Mouse (Mus musculus) heart, embryonic 14.5 days (tissue): ENCODE results near the gene Ccdc162. TPM values are rescaled to one million over a fixed set of nuclear protein-coding genes. Genes with fewer than 3 reads are reported as not detected.

Source experiments
- ATAC-seq: fragments of 200-750 bp; cut with Nextera tagmentation; 2 replicates; pipeline ENCODE4 v1.8.0; 2017; ENCODE audit warnings: low read depth, moderate TSS enrichment; ENCODE audit not compliant: insufficient number of reproducible peaks, insufficient read depth, low FRiP score
- H3K27ac ChIP-seq, 2 experiments: fragments of 200-500 bp in 1 of 2; fragments of 300-500 bp in 1 of 2; sonication (generic) in 1 of 2; replicated peaks in 1 of 2; 2 replicates each; pipeline ENCODE4 v1.5.1; 2012 to 2014; ENCODE audit warnings: low read depth in 2 of 2, low read length in 2 of 2, control low read depth in 1 of 2, mild to moderate bottlenecking in 1 of 2, mixed read lengths in 1 of 2; ENCODE audit not compliant: control insufficient read depth in 1 of 2, insufficient read depth in 1 of 2
- H3K27me3 ChIP-seq: fragments of 300-500 bp; sonication (generic); 2 replicates; pipeline ENCODE4 v1.6.1; 2014; ENCODE audit warnings: mild to moderate bottlenecking, low read length, control low read depth; ENCODE audit not compliant: control insufficient read depth, insufficient read depth
- H3K36me3 ChIP-seq: fragments of 300-500 bp; sonication (generic); 2 replicates; pipeline ENCODE4 v1.6.1; 2014; ENCODE audit warnings: mild to moderate bottlenecking, control low read depth, low read length, mixed read lengths; ENCODE audit not compliant: control insufficient read depth, insufficient read depth
- H3K4me1 ChIP-seq, 2 experiments: fragments of 200-500 bp in 1 of 2; fragments of 300-500 bp in 1 of 2; sonication (generic) in 1 of 2; 2 replicates each; pipeline ENCODE4 v1.6.1; 2012 to 2014; ENCODE audit warnings: low read length in 2 of 2, control low read depth in 1 of 2, mixed read lengths in 1 of 2; ENCODE audit not compliant: control insufficient read depth in 2 of 2, insufficient read depth in 2 of 2
- H3K4me2 ChIP-seq: fragments of 300-500 bp; sonication (generic); 2 replicates; pipeline ENCODE4 v1.6.1; 2014; ENCODE audit warnings: mild to moderate bottlenecking, low read length
- H3K4me3 ChIP-seq, 2 experiments: fragments of 200-500 bp in 1 of 2; fragments of 300-500 bp in 1 of 2; sonication (generic) in 1 of 2; 2 replicates each; pipeline ENCODE4 v1.5.1; 2012 to 2014; ENCODE audit warnings: low read length in 2 of 2, mild to moderate bottlenecking in 2 of 2, control low read depth in 1 of 2, low read depth in 1 of 2, moderate library complexity in 1 of 2; ENCODE audit not compliant: control insufficient read depth in 1 of 2, insufficient read depth in 1 of 2
- H3K9ac ChIP-seq: fragments of 300-500 bp; sonication (generic); 2 replicates; pipeline ENCODE4 v1.6.1; 2014; ENCODE audit warnings: mild to moderate bottlenecking, low read length
- H3K9me3 ChIP-seq: fragments of 300-500 bp; sonication (generic); 2 replicates; pipeline ENCODE4 v1.6.1; 2016; ENCODE audit warnings: low read length, control low read depth; ENCODE audit not compliant: control insufficient read depth
- WGBS: fragments of 180-500 bp; shearing (Covaris S2); extraction: QIAGEN DNeasy Blood & Tissue Kit; methylation state at CpG from one replicate; pipeline ENCODE4 v1.1.7; 2014; 5-methylcytosine and 5-hydroxymethylcytosine counted together
- polyA plus RNA-seq: library from polyadenylated mRNA; unstranded; fragments of >200 nt; fragmentation: Nextera tagmentation; extraction: Ambion mirVana; gene quantifications from 2 replicates; pipeline ENCODE4 v1.2.1, GENCODE M21; 2014

Ccdc162 gene
- polyA plus RNA-seq, 1 experiment from 2014 or later = 0.20 TPM

DNA sequence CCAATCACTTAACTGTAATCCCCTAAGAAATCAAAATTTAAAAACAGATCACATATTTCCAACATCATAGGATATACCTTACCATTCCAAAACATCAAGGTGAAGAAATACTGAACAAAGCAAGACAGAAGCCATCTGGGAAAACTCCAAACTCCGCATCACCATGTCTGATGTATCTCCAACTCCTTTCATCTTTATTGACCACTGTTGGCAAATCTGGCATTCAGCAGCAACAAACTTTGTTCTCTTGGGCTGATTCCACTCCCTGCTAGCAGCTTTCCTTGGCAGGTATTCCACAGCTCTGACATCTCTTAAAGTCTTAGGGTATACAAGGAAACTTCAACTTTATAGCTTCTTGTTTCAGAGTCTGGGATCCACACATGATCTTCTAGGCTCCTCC, 158.0 kb downstream of the Ccdc162 start:
- H3K36me3 ChIP-seq = no peaks in the 10 kb centered on the region
- WGBS = 86% methylated on average over 1 of the region's 1 CpGs
- no peak for ATAC-seq

DNA sequence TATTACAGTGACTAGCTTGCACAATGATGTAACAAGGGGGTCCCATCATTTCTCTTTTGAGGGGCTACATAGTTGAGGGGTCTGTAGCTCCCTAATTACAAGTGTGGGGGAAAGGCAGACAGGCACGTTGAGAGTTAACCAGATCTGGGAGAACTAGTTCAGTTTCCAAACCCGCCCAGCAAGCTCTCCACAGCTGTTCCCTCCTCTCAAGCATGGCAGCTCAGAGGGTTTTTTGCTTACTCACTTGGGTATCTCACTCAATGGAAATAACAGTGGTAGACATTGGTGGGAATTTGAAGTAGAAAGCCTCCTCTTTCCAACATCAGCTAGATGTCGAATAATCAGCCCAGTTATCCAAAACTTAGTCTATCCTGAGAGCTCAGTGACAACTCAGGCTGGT, 161.4 kb downstream of the Ccdc162 start:
- no peak for ATAC-seq
- H3K4me3 ChIP-seq = no peak overlapping the region
- whole genome bisulfite sequencing = 82% methylated on average over 3 of the region's 3 CpGs
- H3K9me3 ChIP-seq = peaks cover 4% of the 10 kb centered on the region; the same call in 1 of the 2 replicates
- H3K27ac ChIP-seq = no peak overlapping the region
- no peak overlapping the region for H3K9ac ChIP-seq
- no peaks in the 10 kb centered on the region for H3K36me3 ChIP-seq
- no peaks in the 10 kb centered on the region for H3K27me3 ChIP-seq
- peaks cover 8 to 10% of the 10 kb centered on the region in 2 experiments; a peak in 3 of 4 replicates for H3K4me1 ChIP-seq
- H3K4me2 ChIP-seq = no peak overlapping the region

More for the DNA sequence above, 158.0 kb downstream of the Ccdc162 start:
- H3K27me3 ChIP-seq = no peaks in the 10 kb centered on the region
- H3K27ac ChIP-seq = no peak overlapping the region
- H3K4me3 ChIP-seq = no peak overlapping the region
- no peak overlapping the region for H3K4me2 ChIP-seq
- H3K4me1 ChIP-seq = peaks cover 6 to 16% of the 10 kb centered on the region in 2 experiments; a peak in 3 of 4 replicates
- no peak overlapping the region for H3K9ac ChIP-seq
- H3K9me3 ChIP-seq = peaks cover 14% of the 10 kb centered on the region

DNA sequence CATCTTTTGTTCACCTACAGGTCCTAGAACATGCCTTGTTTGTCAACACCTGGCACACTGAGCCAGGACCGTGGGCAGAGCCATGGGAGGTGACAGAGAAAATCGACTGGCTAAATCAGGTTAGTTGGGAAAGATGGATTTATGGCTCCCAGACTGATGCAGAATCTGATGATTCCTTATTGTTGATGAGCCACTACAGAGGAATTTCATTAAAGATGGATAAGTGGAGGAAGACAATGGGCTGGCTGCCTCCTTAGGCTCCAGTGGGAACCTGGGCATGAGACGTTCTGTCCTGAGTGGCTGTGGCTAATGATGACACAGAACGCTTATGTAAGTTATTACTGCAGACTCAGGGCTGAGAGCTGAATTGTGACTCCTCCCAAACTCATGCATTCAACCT, 162.7 kb downstream of the Ccdc162 start:
- no peak overlapping the region for H3K4me2 ChIP-seq

DNA sequence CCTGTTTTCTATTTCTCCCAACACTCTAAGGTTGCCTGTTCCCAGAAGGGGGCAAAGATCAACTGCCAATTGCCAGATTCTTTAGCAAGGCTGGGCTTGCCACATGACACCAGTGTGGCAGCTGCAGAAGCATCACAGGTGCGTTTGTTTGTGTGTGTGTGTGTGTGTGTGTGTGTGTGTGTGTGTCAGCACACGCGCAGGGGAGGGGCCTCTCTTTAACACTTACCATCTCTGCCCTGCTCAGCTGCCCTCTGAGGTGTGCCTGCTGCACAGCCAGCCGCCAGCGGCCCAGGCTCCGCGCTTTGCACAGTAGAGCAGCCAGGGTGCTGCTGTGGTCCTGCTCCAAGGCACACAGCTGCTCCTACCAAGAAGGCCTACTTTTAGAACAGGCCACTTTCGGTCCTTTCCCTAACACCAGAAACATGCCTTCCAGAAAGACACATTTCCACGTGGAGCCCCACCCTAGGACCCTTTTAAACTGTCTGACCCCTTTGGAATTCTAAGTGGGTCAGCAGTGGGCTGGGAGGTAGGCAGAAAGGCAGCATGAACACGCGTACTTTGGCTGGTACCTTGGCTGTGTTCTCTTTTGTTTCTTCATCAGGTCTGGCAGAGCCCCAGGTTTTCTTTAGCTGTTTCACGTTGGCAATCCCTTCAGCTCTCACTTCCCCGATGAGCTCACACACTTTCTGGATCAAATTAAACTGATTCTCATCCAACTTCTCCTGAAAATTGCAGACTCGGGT, 163.4 kb downstream of the Ccdc162 start:
- H3K4me2 ChIP-seq = no peak overlapping the region
- H3K4me3 ChIP-seq = no peak overlapping the region
- H3K9me3 ChIP-seq = peaks cover 13% of the 10 kb centered on the region
- 0 out of 2 replicates have a peak overlapping the region, but pooled peaks have one; percentile 13 for H3K9ac ChIP-seq
- H3K4me1 ChIP-seq = peaks cover 8 to 10% of the 10 kb centered on the region in 2 experiments; a peak in 3 of 4 replicates
- no peak for ATAC-seq
- H3K27me3 ChIP-seq = no peaks in the 10 kb centered on the region
- H3K27ac ChIP-seq = peak overlapping the region in 1 of 2 experiments; percentile 5; a peak in 2 of 4 replicates
- no peaks in the 10 kb centered on the region for H3K36me3 ChIP-seq
- WGBS = 41% methylated on average over 14 of the region's 14 CpGs

More for the DNA sequence above, 162.7 kb downstream of the Ccdc162 start:
- Histone ChIP-seq H3K4me1 (peaks cover 8 to 10% of the 10 kb centered on the region in 2 experiments; a peak in 3 of 4 replicates), H3K9me3 (peaks cover 10% of the 10 kb centered on the region), H3K27ac (no peak overlapping the region), H3K36me3 (no peaks in the 10 kb centered on the region), H3K27me3 (no peaks in the 10 kb centered on the region), H3K9ac (no peak overlapping the region), H3K4me3 (no peak overlapping the region)
- 80% methylated on average over 4 of the region's 4 CpGs for WGBS
- ATAC-seq = no peak

- peaks cover 13% of the 10 kb centered on the region for H3K9me3 ChIP-seq
- H3K27me3 ChIP-seq = no peaks in the 10 kb centered on the region
- WGBS = 36% methylated on average over 3 of the region's 3 CpGs
- no peak overlapping the region for H3K4me3 ChIP-seq
- H3K4me1 ChIP-seq = peaks cover 8 to 10% of the 10 kb centered on the region in 2 experiments; a peak in 3 of 4 replicates
- no peak for ATAC-seq
- H3K4me2 ChIP-seq = no peak overlapping the region
- H3K9ac ChIP-seq = no peak overlapping the region
- no peak overlapping the region for H3K27ac ChIP-seq
- H3K36me3 ChIP-seq = no peaks in the 10 kb centered on the region
Measured at GRCm38 (mm10) chr10:41552319-41552718, 164.1 kb downstream of the Ccdc162 start.

GRCm38 (mm10) chr10:41550711-41551110, 165.7 kb downstream of the Ccdc162 start:
- H3K4me3 ChIP-seq = no peak overlapping the region
- no peak overlapping the region for H3K4me2 ChIP-seq
- H3K27me3 ChIP-seq = no peaks in the 10 kb centered on the region
- peaks cover 13% of the 10 kb centered on the region for H3K9me3 ChIP-seq
- no peaks in the 10 kb centered on the region for H3K36me3 ChIP-seq
- ATAC-seq = no peak
- WGBS = 72% methylated on average over 7 of the region's 7 CpGs
- H3K4me1 ChIP-seq = peaks cover 8 to 10% of the 10 kb centered on the region in 2 experiments; a peak in 3 of 4 replicates
- H3K27ac ChIP-seq = no peak overlapping the region
- no peak overlapping the region for H3K9ac ChIP-seq

DNA sequence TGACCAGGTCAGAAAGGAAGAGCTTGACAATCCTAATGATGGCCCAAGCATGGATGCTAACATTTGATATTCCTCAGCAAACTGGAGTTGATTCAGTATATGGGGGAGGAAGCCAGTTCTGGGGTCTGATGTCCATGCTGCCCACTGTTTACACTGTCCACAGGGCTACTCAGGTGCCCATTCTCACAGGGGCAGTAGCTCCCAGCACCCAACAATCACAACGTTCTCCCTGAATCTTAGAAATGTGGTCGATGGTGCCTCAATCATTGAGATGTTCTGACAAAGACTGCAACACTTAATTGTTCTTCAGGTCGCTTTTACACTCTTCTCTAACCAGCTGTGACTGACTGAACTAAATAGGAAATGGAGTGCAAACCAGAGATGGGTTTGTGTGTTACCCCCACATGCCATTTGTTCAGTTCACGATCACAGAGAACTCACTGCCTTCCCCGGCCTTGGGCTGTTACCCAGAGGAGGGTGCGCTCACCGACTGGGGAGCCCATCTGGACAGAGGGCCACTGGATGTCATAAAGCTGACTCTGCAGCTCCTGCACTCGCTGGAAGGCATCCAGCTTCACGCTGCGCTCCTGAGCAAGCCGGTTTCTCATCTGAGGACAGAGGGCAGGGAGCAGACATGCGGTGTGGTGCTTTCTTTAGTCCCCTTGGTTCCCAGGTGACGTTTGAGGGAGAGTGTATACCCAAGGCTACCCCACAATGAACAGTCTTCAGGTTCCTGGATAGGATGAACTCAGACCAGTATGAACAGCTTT, 169.9 kb downstream of the Ccdc162 start:
- H3K4me2 ChIP-seq = no peak overlapping the region
- peaks cover 13% of the 10 kb centered on the region for H3K9me3 ChIP-seq
- H3K36me3 ChIP-seq = no peaks in the 10 kb centered on the region
- H3K4me1 ChIP-seq = peaks cover 0 to 12% of the 10 kb centered on the region in 2 experiments; a peak in 3 of 4 replicates
- H3K4me3 ChIP-seq = no peak overlapping the region
- no peak overlapping the region for H3K9ac ChIP-seq
- H3K27ac ChIP-seq = no peak overlapping the region
- ATAC-seq = no peak; the same call in 1 of the 2 replicates
- WGBS = 61% methylated on average over 13 of the region's 13 CpGs
- no peaks in the 10 kb centered on the region for H3K27me3 ChIP-seq
